ENCODE assay signal across 18 mouse cellular contexts in genomic region chr3:37174711-37175572, GRCm38 (mm10). TPM values are rescaled to one million over a fixed set of nuclear protein-coding genes. Genes with fewer than 3 reads are reported as not detected.
"Had no signal": no experiment of that assay in that cellular context is flagged by ENCODE, and none has a peak within 500 bp of the region (broad histone marks: within the 10 kb centered on the region; RNA-seq: fewer than 3 reads in every experiment).

No protein-coding gene starts in this region.

- H3K9ac ChIP-seq: liver, embryonic 15.5 days; midbrain, embryonic 12.5 days had no signal

- H3K27me3 ChIP-seq: liver, embryonic 15.5 days; midbrain, embryonic 12.5 days had no signal

- H3K4me1 ChIP-seq: limb, embryonic 10.5 days; liver, embryonic 15.5 days; midbrain, embryonic 12.5 days had no signal

- ATAC-seq: midbrain, embryonic 16.5 days had no signal

- H3K27ac ChIP-seq: left cerebral cortex, adult 2 months; limb, embryonic 10.5 days; liver, embryonic 15.5 days; midbrain, embryonic 12.5 days had no signal

- H3K9me3 ChIP-seq: limb, embryonic 10.5 days; liver, embryonic 15.5 days; midbrain, embryonic 12.5 days had no signal

- H3K36me3 ChIP-seq: limb, embryonic 10.5 days; liver, embryonic 15.5 days; midbrain, embryonic 12.5 days had no signal

- DNase-seq: kidney, adult 18-20 months; kidney, postnatal 14 days; right cerebral cortex, postnatal 14 days; thymus, postnatal 4 days had no signal

- H3K4me2 ChIP-seq: liver, embryonic 11.5 days; liver, embryonic 15.5 days; midbrain, embryonic 12.5 days had no signal

- H3K4me3 ChIP-seq: left cerebral cortex, adult 2 months; limb, embryonic 10.5 days; liver, embryonic 15.5 days; midbrain, embryonic 12.5 days had no signal

RNA-seq across cellular contexts. Expression of gene Il2, which starts 49.2 kb away (rescaled TPM):
- total RNA-seq: layer of hippocampus, postnatal 25 days; left cerebral cortex, adult 2 months; left cerebral cortex, postnatal 14 days; megakaryocyte-erythroid progenitor cell, adult 5-6 weeks had no signal
- polyA plus RNA-seq: spleen, adult 2 months had no signal

RNA-seq across cellular contexts. Expression of gene Il21, which starts 57.5 kb away (rescaled TPM):
- total RNA-seq: megakaryocyte-erythroid progenitor cell, adult 5-6 weeks had no signal
- polyA plus RNA-seq: kidney, embryonic 14.5 days; limb, embryonic 10.5 days; limb, embryonic 14.5 days; liver, embryonic 11.5 days; liver, embryonic 15.5 days; midbrain, embryonic 12.5 days; midbrain, embryonic 16.5 days; neural tube, embryonic 14.5 days; spleen, adult 2 months; stomach, embryonic 16.5 days had no signal
